Mouse (Mus musculus): Measurements from ENCODE around the gene Ccr7. TPM values are rescaled to one million over a fixed set of nuclear protein-coding genes. Genes with fewer than 3 reads are reported as not detected.

The Ccr7 gene
- polyA plus RNA-seq, 1 experiment from 2014 or later = not detected

GRCm38 (mm10) chr11:99169438-99169837 lies 14.6 kb upstream of the Ccr7 start:
- Histone ChIP-seq H3K27me3 (no peaks in the 10 kb centered on the region), H3K9ac (no peak overlapping the region), H3K4me3 (no peak overlapping the region), H3K9me3 (no peaks in the 10 kb centered on the region), H3K4me2 (no peak overlapping the region), H3K4me1 (replicated peaks) (no peaks in the 10 kb centered on the region), H3K27ac (no peak overlapping the region), H3K36me3 (no peaks in the 10 kb centered on the region)
- WGBS = 93% methylated on average over 2 of the region's 2 CpGs
- ATAC-seq (ENCODE audit: low FRiP score) = no peak

GRCm38 (mm10) chr11:99168030-99168474 lies 13.2 kb upstream of the Ccr7 start:
- WGBS = 68% methylated on average over 12 of the region's 12 CpGs
- Histone ChIP-seq H3K9me3 (no peaks in the 10 kb centered on the region), H3K27me3 (no peaks in the 10 kb centered on the region), H3K9ac (no peak overlapping the region), H3K4me1 (replicated peaks) (no peaks in the 10 kb centered on the region), H3K4me3 (no peak overlapping the region), H3K27ac (no peak overlapping the region), H3K36me3 (no peaks in the 10 kb centered on the region), H3K4me2 (no peak overlapping the region)
- ATAC-seq (ENCODE audit: low FRiP score) = no peak

- H3K9ac ChIP-seq = no peak overlapping the region
- ATAC-seq (ENCODE audit: low FRiP score) = no peak
- H3K27ac ChIP-seq = no peak overlapping the region
- WGBS = 89% methylated on average over 7 of the region's 7 CpGs
- no peaks in the 10 kb centered on the region for H3K36me3 ChIP-seq
- H3K9me3 ChIP-seq = no peaks in the 10 kb centered on the region
- H3K4me2 ChIP-seq = no peak overlapping the region
- no peak overlapping the region for H3K4me3 ChIP-seq
- no peaks in the 10 kb centered on the region for H3K4me1 ChIP-seq (replicated peaks)
- H3K27me3 ChIP-seq = no peaks in the 10 kb centered on the region
Measured at GRCm38 (mm10) chr11:99167576-99167975, 12.7 kb upstream of the Ccr7 start.

- no peaks in the 10 kb centered on the region for H3K4me1 ChIP-seq (replicated peaks)
- H3K4me2 ChIP-seq = no peak overlapping the region
- no peak overlapping the region for H3K27ac ChIP-seq
- no peaks in the 10 kb centered on the region for H3K9me3 ChIP-seq
- WGBS = 90% methylated on average over 7 of the region's 7 CpGs
- no peak overlapping the region for H3K9ac ChIP-seq
- H3K27me3 ChIP-seq = no peaks in the 10 kb centered on the region
- ATAC-seq (ENCODE audit: low FRiP score) = no peak
- H3K36me3 ChIP-seq = no peaks in the 10 kb centered on the region
- H3K4me3 ChIP-seq = no peak overlapping the region
Measured at GRCm38 (mm10) chr11:99166241-99166640, 11.4 kb upstream of the Ccr7 start.

GRCm38 (mm10) chr11:99165031-99165752 lies 10.3 kb upstream of the Ccr7 start:
- Histone ChIP-seq H3K4me2 (no peak overlapping the region), H3K4me1 (replicated peaks) (no peaks in the 10 kb centered on the region), H3K36me3 (no peaks in the 10 kb centered on the region), H3K4me3 (no peak overlapping the region), H3K9me3 (no peaks in the 10 kb centered on the region), H3K27me3 (no peaks in the 10 kb centered on the region), H3K9ac (no peak overlapping the region), H3K27ac (no peak overlapping the region)
- WGBS = 72% methylated on average over 11 of the region's 11 CpGs
- no peak for ATAC-seq (ENCODE audit: low FRiP score)

- H3K4me3 ChIP-seq = no peak overlapping the region
- no peak overlapping the region for H3K27ac ChIP-seq
- H3K4me1 ChIP-seq (replicated peaks) = no peaks in the 10 kb centered on the region
- H3K9ac ChIP-seq = no peak overlapping the region
- no peaks in the 10 kb centered on the region for H3K9me3 ChIP-seq
- H3K36me3 ChIP-seq = no peaks in the 10 kb centered on the region
- WGBS = 80% methylated on average over 10 of the region's 10 CpGs
- no peak overlapping the region for H3K4me2 ChIP-seq
- no peak for ATAC-seq (ENCODE audit: low FRiP score)
- H3K27me3 ChIP-seq = no peaks in the 10 kb centered on the region
Measured at GRCm38 (mm10) chr11:99162972-99163686, 8.3 kb upstream of the Ccr7 start.

GRCm38 (mm10) chr11:99161648-99162047 lies 6.8 kb upstream of the Ccr7 start:
- Histone ChIP-seq H3K27ac (no peak overlapping the region), H3K9me3 (no peaks in the 10 kb centered on the region), H3K4me1 (replicated peaks) (no peaks in the 10 kb centered on the region), H3K36me3 (no peaks in the 10 kb centered on the region), H3K27me3 (no peaks in the 10 kb centered on the region), H3K4me2 (no peak overlapping the region), H3K4me3 (no peak overlapping the region), H3K9ac (no peak overlapping the region)
- 50% methylated on average over 5 of the region's 5 CpGs for WGBS
- ATAC-seq (ENCODE audit: low FRiP score) = no peak

- no peaks in the 10 kb centered on the region for H3K4me1 ChIP-seq (replicated peaks)
- ATAC-seq (ENCODE audit: low FRiP score) = no peak
Measured at GRCm38 (mm10) chr11:99160228-99160627, 5.4 kb upstream of the Ccr7 start.

GRCm38 (mm10) chr11:99155817-99156216 lies 940 bp upstream of the Ccr7 start:
- no peak overlapping the region for H3K9ac ChIP-seq
- H3K4me2 ChIP-seq = no peak overlapping the region
- ATAC-seq (ENCODE audit: low FRiP score) = no peak
- H3K36me3 ChIP-seq = no peaks in the 10 kb centered on the region
- WGBS = 89% methylated on average over 9 of the region's 9 CpGs
- peaks cover 6% of the 10 kb centered on the region; the same call in 1 of the 2 replicates for H3K27me3 ChIP-seq
- no peak overlapping the region for H3K4me3 ChIP-seq
- H3K4me1 ChIP-seq (replicated peaks) = no peaks in the 10 kb centered on the region
- no peak overlapping the region for H3K27ac ChIP-seq
- no peaks in the 10 kb centered on the region for H3K9me3 ChIP-seq

More at GRCm38 (mm10) chr11:99160228-99160627, 5.4 kb upstream of the Ccr7 start:
- no peaks in the 10 kb centered on the region for H3K36me3 ChIP-seq
- WGBS = 94% methylated on average over 6 of the region's 6 CpGs
- no peak overlapping the region for H3K27ac ChIP-seq
- no peaks in the 10 kb centered on the region for H3K9me3 ChIP-seq
- H3K9ac ChIP-seq = no peak overlapping the region
- H3K4me2 ChIP-seq = no peak overlapping the region
- H3K4me3 ChIP-seq = no peak overlapping the region
- H3K27me3 ChIP-seq = no peaks in the 10 kb centered on the region

- Histone ChIP-seq H3K4me1 (replicated peaks) (peaks cover 8% of the 10 kb centered on the region), H3K9ac (no peak overlapping the region; the same call in 1 of the 2 replicates), H3K4me3 (no peak overlapping the region), H3K27me3 (peaks cover 6% of the 10 kb centered on the region; the same call in 1 of the 2 replicates), H3K27ac (no peak overlapping the region), H3K36me3 (no peaks in the 10 kb centered on the region), H3K9me3 (no peaks in the 10 kb centered on the region), H3K4me2 (no peak overlapping the region)
- WGBS = 76% methylated on average over 7 of the region's 7 CpGs
- ATAC-seq (ENCODE audit: low FRiP score) = no peak
Measured at GRCm38 (mm10) chr11:99153767-99154753, 817 bp downstream of the Ccr7 start.

GRCm38 (mm10) chr11:99152323-99153144 lies 2.3 kb downstream of the Ccr7 start:
- H3K9ac ChIP-seq = no peak overlapping the region
- no peak overlapping the region for H3K4me2 ChIP-seq
- H3K4me1 ChIP-seq (replicated peaks) = peaks cover 23% of the 10 kb centered on the region
- no peak for ATAC-seq (ENCODE audit: low FRiP score)
- H3K4me3 ChIP-seq = no peak overlapping the region
- H3K9me3 ChIP-seq = no peaks in the 10 kb centered on the region
- H3K27ac ChIP-seq = no peak overlapping the region
- 77% methylated on average over 7 of the region's 7 CpGs for WGBS
- H3K27me3 ChIP-seq = peaks cover 6% of the 10 kb centered on the region; the same call in 1 of the 2 replicates
- no peaks in the 10 kb centered on the region for H3K36me3 ChIP-seq
